12 mouse cellular contexts compared by ENCODE assay signal in genomic region chr2:59230656-59231055, GRCm38 (mm10).
DNase-seq lines count a peak whose midpoint lies in the region; ATAC-seq lines count a peak whose summit lies in the region.
"Had no signal": no experiment of that assay in that cellular context is flagged by ENCODE, and none has a peak within 500 bp of the region (broad histone marks: within the 10 kb centered on the region; RNA-seq: fewer than 3 reads in every experiment).

No protein-coding gene starts in this region.

- no peak overlapping the region for H3K27ac ChIP-seq in embryonic facial prominence, embryonic 11.5 days (replicated peaks; ENCODE audit: low read depth, low read length)
- no peak overlapping the region for H3K27ac ChIP-seq in embryonic facial prominence, embryonic 10.5 days (replicated peaks)
- no peak overlapping the region for H3K27ac ChIP-seq in intestine, embryonic 15.5 days
- no peak overlapping the region for H3K27ac ChIP-seq in hindbrain, embryonic 12.5 days
- H3K27ac ChIP-seq: embryonic facial prominence, embryonic 13.5 days; limb, embryonic 10.5 days; macrophage had no signal

- H3K4me3 ChIP-seq in embryonic facial prominence, embryonic 11.5 days (ENCODE audit: low read depth, low read length), result no peak overlapping the region
- H3K4me3 ChIP-seq in embryonic facial prominence, embryonic 10.5 days, result no peak overlapping the region
- H3K4me3 ChIP-seq in intestine, embryonic 15.5 days (replicated peaks), result no peak overlapping the region
- no peak overlapping the region for H3K4me3 ChIP-seq in hindbrain, embryonic 12.5 days
- H3K4me3 ChIP-seq: embryonic facial prominence, embryonic 13.5 days; limb, embryonic 10.5 days had no signal

- no peak overlapping the region for H3K4me2 ChIP-seq in embryonic facial prominence, embryonic 11.5 days (ENCODE audit: low read depth, low read length)
- H3K4me2 ChIP-seq in intestine, embryonic 15.5 days (replicated peaks), result no peak overlapping the region
- no peak overlapping the region for H3K4me2 ChIP-seq in hindbrain, embryonic 12.5 days (replicated peaks)
- H3K4me2 ChIP-seq: embryonic facial prominence, embryonic 13.5 days had no signal

- no peak overlapping the region for H3K9ac ChIP-seq in embryonic facial prominence, embryonic 11.5 days (replicated peaks; ENCODE audit: low read length)
- H3K9ac ChIP-seq in intestine, embryonic 15.5 days, result no peak overlapping the region
- H3K9ac ChIP-seq in hindbrain, embryonic 12.5 days, result no peak overlapping the region
- H3K9ac ChIP-seq: embryonic facial prominence, embryonic 13.5 days had no signal

- WGBS in embryonic facial prominence, embryonic 11.5 days, result 58% methylated on average over 9 of the region's 9 CpGs
- 62% methylated on average over 9 of the region's 9 CpGs for WGBS in embryonic facial prominence, embryonic 10.5 days
- WGBS in intestine, embryonic 15.5 days, result 45% methylated on average over 9 of the region's 9 CpGs
- WGBS in hindbrain, embryonic 12.5 days, result 41% methylated on average over 9 of the region's 9 CpGs

- no peaks in the 10 kb centered on the region for H3K4me1 ChIP-seq in embryonic facial prominence, embryonic 11.5 days (ENCODE audit: control insufficient read depth, insufficient read depth, low read length)
- peaks cover 5% of the 10 kb centered on the region; the same call in 1 of the 2 replicates for H3K4me1 ChIP-seq in embryonic facial prominence, embryonic 10.5 days
- H3K4me1 ChIP-seq in intestine, embryonic 15.5 days (replicated peaks), result no peaks in the 10 kb centered on the region
- 0 out of 2 replicates have a peak, but pooled peaks cover 2% of the 10 kb centered on the region for H3K4me1 ChIP-seq in hindbrain, embryonic 12.5 days

- no peaks in the 10 kb centered on the region for H3K27me3 ChIP-seq in embryonic facial prominence, embryonic 11.5 days (ENCODE audit: control insufficient read depth, insufficient read depth, low read length)
- no peaks in the 10 kb centered on the region for H3K27me3 ChIP-seq in embryonic facial prominence, embryonic 10.5 days (replicated peaks; ENCODE audit: low read depth, poor library complexity, severe bottlenecking)
- H3K27me3 ChIP-seq in intestine, embryonic 15.5 days (replicated peaks), result no peaks in the 10 kb centered on the region
- no peaks in the 10 kb centered on the region for H3K27me3 ChIP-seq in hindbrain, embryonic 12.5 days
- H3K27me3 ChIP-seq: embryonic facial prominence, embryonic 13.5 days had no signal

- no peak for ATAC-seq in embryonic facial prominence, embryonic 11.5 days (replicated peaks; ENCODE audit: insufficient number of reproducible peaks, low FRiP score, low TSS enrichment, low read depth)
- ATAC-seq in intestine, embryonic 15.5 days, result peak; percentile 66
- no peak for ATAC-seq in hindbrain, embryonic 12.5 days (ENCODE audit: low FRiP score)

- H3K9me3 ChIP-seq in embryonic facial prominence, embryonic 11.5 days (replicated peaks; ENCODE audit: control insufficient read depth, low read length), result no peaks in the 10 kb centered on the region
- no peaks in the 10 kb centered on the region for H3K9me3 ChIP-seq in embryonic facial prominence, embryonic 10.5 days
- H3K9me3 ChIP-seq in intestine, embryonic 15.5 days, result no peaks in the 10 kb centered on the region
- no peaks in the 10 kb centered on the region for H3K9me3 ChIP-seq in hindbrain, embryonic 12.5 days (replicated peaks)
- H3K9me3 ChIP-seq: embryonic facial prominence, embryonic 13.5 days; limb, embryonic 10.5 days had no signal

- no peaks in the 10 kb centered on the region for H3K36me3 ChIP-seq in embryonic facial prominence, embryonic 11.5 days (replicated peaks; ENCODE audit: control insufficient read depth, insufficient read depth, low read depth, low read length)
- H3K36me3 ChIP-seq in embryonic facial prominence, embryonic 10.5 days (replicated peaks), result peaks cover 8% of the 10 kb centered on the region
- no peaks in the 10 kb centered on the region for H3K36me3 ChIP-seq in intestine, embryonic 15.5 days
- no peaks in the 10 kb centered on the region; the same call in 1 of the 2 replicates for H3K36me3 ChIP-seq in hindbrain, embryonic 12.5 days

- DNase-seq in embryonic facial prominence, embryonic 11.5 days (ENCODE audit: low spot score), result peak; percentile 8
- DNase-seq in embryonic facial prominence, embryonic 10.5 days (ENCODE audit: low spot score), result no peak
- DNase-seq in ES-CJ7 (ENCODE audit: low read depth, low spot score), result peak; percentile 84
- DNase-seq in kidney, postnatal 4 days, result peak; percentile 40 to 66
- DNase-seq in urinary bladder, postnatal 4 days (ENCODE audit: low spot score in 2 of 2), result no peak
- no peak for DNase-seq in ovary, postnatal 36 days (ENCODE audit: low spot score)
- DNase-seq: adrenal gland, postnatal 10 days had no signal

Comparison
In these comparisons a context has a peak if more than half of its experiments do, and no peak if none do; other contexts are left out.
1. DNase-seq: peak in embryonic facial prominence, embryonic 11.5 days (single experiment), ES-CJ7 (single experiment) and kidney, postnatal 4 days (2 of 2); none in embryonic facial prominence, embryonic 10.5 days (single experiment), urinary bladder, postnatal 4 days (0 of 2) and ovary, postnatal 36 days (single experiment).